Mouse (Mus musculus) A20 (cell line): ENCODE data around the gene Efna5.

Experiments
- DNase-seq: peaks from one replicate; pipeline ENCODE4 v3.0.0-alpha.2; 2011; ENCODE audit warnings: low read depth, low spot score

The Efna5 gene

DNA sequence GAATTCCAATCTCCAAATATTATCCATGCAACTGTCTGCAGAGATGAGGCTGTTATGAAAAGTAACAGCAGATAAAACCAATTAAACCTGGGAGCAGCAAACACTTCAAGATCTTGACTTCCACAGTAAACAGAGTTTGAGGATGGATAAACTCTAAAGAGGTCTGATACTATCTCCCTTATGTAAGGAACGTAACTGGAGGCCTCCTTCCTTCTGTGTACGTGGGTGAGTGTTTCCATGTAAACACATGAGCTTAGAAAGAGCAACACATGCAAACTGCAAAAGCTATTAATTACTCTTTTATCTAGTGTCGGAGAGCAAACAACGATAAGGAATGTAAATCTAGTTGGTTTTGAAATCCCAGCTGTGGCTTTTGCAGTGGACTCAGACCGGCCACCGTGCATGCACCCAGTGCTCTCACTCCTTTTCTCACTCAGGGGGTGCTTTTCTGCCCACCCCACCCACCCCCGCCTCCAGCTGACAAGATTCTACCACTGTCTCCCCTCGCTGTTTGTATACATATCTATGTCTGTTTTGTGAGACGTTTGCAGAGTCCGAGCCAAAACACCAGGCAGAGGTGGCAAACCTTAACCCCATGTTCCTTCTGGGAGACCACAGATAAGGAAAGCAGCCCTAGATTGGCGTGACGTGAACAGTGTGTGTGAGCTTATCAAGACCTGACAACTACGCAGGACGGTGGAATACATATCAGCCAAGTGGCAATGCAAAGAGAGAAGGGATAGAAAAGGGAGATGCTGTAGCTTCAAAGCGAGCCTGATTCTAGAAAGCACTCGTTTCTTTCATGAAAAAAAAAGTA, 132.1 kb downstream of the Efna5 start:
- no peak for DNase-seq

DNA sequence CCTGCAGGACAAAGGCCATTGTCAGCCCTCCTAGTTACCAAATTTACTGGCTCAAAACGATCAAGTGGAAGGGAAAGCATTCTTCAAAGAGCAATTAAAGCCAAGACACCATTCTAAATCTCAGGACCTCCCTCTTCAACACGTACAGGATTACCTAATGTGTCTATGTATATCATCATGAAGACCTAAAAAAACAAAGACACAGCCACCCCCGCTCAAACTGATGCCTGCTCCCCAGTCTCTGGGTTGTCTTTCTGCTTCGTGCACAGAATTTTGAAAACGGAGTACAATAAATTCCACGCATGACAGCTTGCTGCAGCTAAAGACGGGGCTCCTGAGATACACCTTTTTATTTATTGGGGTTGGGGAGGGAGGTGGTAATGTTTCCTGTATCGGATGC, 133.7 kb downstream of the Efna5 start:
- DNase-seq, result no peak

DNA sequence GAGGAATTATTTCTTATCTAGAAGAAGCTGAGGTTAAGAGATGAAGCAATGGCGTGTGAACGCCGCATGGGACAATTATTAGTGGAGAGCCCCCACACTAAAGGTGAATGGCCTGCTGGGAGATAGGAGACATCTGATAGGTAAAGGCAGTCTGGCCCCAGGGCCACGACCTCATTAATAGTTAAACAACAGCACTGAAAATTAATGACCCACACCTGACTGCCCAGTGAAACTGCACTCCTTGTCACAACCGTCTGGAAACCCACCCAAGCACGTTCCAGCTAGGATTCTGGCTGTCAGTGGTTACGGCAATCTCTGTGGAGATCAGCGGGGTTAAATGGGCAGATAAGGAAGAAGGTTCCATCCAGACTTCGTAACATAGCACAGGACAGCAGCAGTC, 134.3 kb downstream of the Efna5 start:
- no peak for DNase-seq

DNA sequence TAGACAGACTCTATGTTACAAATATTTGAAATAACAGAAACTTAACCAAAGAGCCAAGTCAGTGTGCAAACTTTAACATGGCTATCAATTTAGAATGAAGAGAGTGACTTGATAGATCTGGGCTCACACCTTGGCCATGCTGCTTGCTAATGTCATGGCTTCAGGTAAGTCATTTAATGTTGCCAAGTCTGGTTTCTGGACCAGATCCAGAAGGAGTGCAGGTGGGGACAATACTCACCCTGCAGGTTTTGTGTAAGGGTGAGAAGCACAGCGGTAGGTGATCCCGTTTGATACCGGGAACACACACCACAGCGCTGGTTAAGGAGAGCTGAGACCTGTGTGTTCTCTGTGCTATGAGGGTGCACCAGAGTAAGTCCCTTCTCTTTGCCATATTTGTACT, 135.8 kb downstream of the Efna5 start:
- DNase-seq, result no peak

- no peak for DNase-seq
Observed at GRCm38 (mm10) chr17:62744239-62744638, 136.9 kb downstream of the Efna5 start.

DNA sequence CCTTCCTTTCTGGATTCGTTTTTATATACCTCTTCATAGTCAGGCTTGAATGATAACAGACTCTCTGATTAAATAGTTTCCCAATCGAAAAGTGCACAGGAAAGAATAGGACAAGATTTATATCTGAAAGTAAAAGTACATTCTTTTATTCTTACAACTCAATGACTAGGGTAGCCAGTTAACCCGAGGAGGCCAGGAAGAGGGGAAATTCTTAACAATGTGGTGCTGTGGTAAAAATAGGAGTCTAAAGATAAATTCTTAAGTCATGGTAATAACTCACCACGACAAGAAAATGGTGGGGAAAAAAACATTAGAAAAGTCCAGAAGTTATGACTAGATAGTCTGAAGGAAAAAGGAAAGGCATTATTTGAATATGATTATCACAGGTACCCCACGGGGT, 139.4 kb downstream of the Efna5 start:
- no peak for DNase-seq

- no peak for DNase-seq
Observed at GRCm38 (mm10) chr17:62741020-62741419, 140.1 kb downstream of the Efna5 start.

DNA sequence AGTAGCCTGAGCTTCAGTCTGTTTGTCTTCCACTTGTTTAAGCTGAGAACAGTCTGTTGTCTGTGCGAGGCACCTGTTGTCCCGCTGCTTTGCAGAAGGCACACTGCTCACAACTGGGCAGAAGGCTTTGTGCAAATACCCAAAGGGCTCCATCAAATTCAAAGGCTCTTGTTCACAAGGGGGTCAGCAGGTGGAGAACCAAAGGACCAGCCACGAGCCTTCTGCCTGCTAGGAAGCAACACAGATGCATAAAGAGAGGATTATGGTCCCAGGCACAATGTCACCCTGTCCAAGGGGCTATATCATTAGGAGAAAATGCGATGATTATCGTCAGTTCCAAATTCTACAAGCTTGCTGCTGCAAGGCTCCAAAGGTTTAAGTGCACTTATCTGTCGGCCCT, 141.1 kb downstream of the Efna5 start:
- no peak for DNase-seq

DNA sequence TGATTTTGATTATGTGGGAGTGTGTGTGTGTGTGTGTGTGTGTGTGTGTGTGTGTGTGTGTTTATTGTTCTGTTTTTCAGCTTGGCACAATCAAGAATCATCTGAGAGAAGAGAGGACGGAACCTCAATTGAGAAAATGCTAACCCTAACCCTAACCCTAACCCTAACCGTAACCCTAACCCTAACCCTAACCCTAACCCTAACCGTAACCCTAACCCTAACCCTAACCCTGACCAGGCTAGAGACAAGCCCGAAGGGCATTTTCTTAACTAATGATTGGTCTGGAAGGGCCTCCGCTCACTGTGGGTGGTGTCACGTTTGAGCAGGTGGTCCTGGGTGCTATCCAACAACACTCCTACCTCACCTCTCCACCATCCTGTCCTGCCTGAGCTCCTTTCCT, 143.7 kb downstream of the Efna5 start:
- DNase-seq, result no peak

GRCm38 (mm10) chr17:62735943-62736342, 145.2 kb downstream of the Efna5 start:
- DNase-seq, result no peak

DNA sequence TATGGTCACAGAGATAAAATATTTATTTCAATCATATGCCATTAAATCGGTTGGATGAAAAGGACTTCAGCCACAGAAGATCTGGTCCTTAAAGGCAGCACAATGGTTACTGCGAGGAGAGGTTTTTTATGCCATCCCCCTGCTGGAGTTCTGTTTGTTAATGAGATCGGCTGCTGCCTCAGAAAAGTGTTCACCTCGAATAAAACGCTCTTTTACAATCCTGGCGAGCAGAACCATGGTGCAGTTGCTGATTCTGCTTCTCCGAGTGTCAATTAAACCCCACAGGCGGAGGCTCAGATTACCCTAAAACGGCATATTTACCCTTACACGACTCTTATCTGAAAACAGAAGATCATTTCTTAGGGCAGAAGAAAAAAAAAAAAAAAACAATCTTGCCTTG, 146.2 kb downstream of the Efna5 start:
- no peak for DNase-seq

DNA sequence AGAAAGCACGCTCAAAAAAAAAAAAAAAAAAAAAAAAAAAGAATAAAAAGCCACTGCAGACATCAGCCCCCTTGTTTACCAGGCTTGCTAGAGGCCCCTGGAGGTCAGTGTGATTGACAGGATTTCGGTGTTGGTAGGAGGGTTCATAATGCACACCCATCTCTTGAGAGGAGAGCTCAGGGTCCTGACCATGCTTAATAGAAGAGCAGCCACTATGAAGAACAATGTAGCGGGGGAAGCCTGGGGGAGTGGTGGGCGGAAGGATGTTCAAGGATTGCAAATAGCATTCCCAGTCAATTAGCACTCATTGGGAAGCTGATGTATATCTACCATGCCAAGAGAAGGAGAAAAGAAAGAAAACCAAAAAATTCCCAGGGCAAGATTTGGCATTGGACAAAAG, 147.1 kb downstream of the Efna5 start:
- DNase-seq, result no peak

GRCm38 (mm10) chr17:62729754-62730470, 151.2 kb downstream of the Efna5 start:
- no peak for DNase-seq

DNA sequence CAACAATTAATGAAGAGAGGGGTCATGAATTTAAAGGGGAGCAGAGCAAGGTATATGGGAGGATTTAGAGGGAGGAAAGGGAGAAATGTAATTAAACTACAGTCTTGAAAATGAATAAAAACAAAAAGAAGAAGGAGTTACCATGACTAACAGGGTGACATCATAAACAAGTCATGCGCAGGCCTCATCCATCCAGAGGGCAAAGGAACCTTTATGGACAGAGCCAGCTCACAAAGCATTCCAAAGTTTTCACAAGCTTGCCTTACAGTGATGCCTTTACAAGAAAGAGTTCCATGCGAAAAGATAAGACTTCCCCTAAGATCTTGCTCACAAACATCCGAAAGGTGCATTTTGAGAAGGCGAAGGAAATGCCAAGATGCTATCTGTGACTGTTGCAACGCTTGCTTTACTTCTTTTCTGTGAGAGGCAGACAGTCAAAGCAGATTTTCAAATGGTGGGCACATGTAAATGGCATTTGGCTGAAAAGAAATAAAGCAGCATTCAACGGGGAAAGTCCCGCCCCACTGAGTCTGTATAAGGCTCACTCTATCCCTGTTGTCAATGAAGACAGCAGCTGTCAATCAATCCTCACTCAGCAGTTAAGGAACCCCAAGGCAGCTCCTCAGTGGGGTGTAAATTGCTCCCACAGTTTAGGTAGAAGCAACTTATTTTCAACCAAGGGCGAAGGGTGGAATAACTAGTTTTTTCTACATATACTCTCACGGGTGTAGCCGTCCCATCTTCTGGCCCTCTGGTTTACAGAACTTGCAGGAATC, 152.8 kb downstream of the Efna5 start:
- DNase-seq, result no peak

DNA sequence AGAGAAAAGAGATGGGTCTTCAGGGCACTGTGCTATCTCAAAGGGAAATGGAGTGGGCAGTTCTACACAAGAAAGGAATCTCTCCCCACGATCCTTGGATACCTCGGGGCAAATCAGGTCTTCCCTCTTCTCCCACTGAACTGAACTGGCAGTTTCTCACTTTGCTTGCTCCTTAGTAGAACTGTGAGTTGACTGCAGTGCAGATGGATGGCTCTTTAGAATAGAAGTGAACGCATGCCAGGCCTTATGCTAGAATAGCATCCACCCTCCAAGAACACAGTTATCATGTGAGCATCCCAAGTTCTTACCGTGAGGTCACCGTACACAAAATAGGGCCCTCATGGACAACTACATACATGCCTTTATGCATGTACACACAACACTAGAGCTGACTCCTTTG, 155.0 kb downstream of the Efna5 start:
- DNase-seq, result no peak

DNA sequence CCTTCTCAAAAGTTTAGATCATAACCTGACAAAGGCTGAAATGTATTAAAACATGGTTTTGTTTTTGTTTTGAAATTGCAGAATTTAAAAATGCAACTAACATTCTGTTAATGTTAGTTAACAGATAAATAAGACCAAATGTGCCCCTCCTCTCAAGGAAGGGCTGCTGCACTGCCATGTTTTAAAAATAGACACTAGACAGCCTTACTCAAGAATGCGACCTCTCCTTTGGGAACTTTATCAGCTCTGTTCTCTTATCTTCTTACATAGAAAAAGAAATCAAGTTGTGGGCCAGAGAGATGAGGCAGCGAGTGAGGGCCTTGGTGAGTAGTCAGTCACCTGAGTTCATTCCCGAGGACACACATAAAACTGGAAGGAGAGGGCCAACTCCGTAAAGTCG, 158.2 kb downstream of the Efna5 start:
- no peak for DNase-seq

DNA sequence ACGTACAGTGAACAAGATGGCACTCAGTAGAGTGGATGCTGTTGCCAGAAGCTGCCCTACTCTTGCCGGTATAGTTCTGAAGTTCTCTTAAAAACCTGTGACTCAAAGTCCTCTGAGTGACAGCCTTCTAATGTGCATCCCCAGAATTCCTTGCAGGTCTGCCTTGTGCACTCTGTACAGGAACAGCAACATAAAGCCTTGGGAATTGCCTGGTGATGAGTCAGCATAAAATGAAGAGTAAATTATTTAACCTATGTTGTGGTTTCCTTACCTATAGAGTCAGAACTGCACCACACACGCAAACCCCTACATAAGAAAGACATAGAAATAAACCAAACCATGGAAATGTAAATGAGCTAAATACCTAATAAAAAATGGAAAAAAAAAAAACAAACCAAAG, 159.5 kb downstream of the Efna5 start:
- DNase-seq, result no peak

DNA sequence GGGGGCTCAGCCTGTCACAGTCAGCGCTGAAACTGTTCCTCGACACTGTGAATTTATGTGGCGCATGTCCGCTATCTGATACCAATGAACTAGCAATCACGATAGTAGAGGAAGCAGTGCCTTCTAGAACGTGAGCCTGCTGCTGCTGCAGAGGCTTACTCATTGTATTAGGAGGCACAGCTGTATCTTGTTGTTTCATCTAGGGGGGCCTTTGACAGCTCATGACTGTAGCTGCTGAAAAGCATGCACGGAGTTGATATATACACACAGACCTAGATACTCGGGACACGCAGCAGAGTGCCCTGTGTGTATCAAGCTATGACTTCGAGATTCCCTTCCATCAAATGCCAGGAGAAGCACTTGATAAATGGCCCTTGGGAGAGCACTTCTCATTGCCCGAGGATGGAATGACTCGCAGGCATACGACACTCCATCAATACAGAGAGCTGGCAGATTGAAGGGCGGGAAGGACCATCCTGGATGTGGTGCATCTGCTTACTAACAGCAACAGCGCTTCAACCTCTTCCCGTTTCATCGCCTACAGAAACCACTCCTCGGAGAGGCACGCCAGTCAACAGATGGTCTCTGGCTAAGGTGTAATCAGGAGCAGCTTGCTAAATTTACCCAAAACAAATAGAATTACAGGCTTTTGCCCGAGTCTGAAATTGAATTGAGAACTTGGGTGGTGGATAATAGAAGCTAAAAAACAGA, 160.2 kb downstream of the Efna5 start:
- DNase-seq, result no peak

GRCm38 (mm10) chr17:62717426-62718131, 163.5 kb downstream of the Efna5 start:
- no peak for DNase-seq

DNA sequence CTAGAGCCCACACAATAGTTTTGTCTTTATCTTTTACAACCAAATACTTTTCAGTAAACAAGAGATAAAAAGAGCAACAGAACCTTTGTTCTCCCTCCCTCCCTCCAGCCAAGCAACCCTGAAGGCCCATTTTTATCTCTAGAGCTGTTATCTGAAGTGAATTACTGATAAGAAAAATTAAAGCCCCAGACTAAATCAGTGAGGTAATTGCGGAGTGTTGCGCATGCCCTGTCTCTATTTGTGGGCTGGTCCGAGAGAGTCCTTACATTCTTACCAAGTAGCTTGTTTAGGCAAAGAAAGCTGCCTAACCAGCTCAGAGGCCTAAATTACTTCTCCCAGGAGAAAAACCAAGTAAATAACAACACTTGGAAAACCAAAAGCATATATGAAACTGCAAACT, 167.7 kb downstream of the Efna5 start:
- no peak for DNase-seq

- DNase-seq, result no peak
Observed at GRCm38 (mm10) chr17:62706418-62706817, 174.7 kb downstream of the Efna5 start.
